Mouse (Mus musculus) hindbrain, embryonic 16.5 days (tissue): ENCODE measurements around the gene Klb. TPM values are rescaled to one million over a fixed set of nuclear protein-coding genes. Genes with fewer than 3 reads are reported as not detected.

Source experiments
- ATAC-seq: fragments of 200-750 bp; cut with Nextera tagmentation; 2 replicates; pipeline ENCODE4 v1.8.0; 2017; ENCODE audit warnings: moderate TSS enrichment, moderate library complexity
- H3K27ac ChIP-seq: fragments of 300-500 bp; sonication (generic); 2 replicates; pipeline ENCODE4 v1.5.1; 2014; ENCODE audit warnings: low read depth, mild to moderate bottlenecking, control low read depth, low read length, moderate library complexity
- H3K27me3 ChIP-seq: fragments of 300-500 bp; sonication (generic); replicated peaks from 2 replicates; pipeline ENCODE4 v1.6.1; 2014; ENCODE audit warnings: low read length; ENCODE audit not compliant: control insufficient read depth, insufficient read depth
- H3K36me3 ChIP-seq: fragments of 300-500 bp; sonication (generic); 2 replicates; pipeline ENCODE4 v1.6.1; 2014; ENCODE audit warnings: mild to moderate bottlenecking, low read length, moderate library complexity, mixed read lengths; ENCODE audit not compliant: control insufficient read depth, insufficient read depth
- H3K4me1 ChIP-seq: fragments of 300-500 bp; sonication (generic); 2 replicates; pipeline ENCODE4 v1.6.1; 2014; ENCODE audit warnings: low read depth, low read length; ENCODE audit not compliant: control insufficient read depth, insufficient read depth
- H3K4me2 ChIP-seq: fragments of 300-500 bp; sonication (generic); 2 replicates; pipeline ENCODE4 v1.6.1; 2014; ENCODE audit warnings: mild to moderate bottlenecking, low read length, control low read depth, moderate library complexity
- H3K4me3 ChIP-seq: fragments of 300-500 bp; sonication (generic); 2 replicates; pipeline ENCODE4 v1.5.1; 2014; ENCODE audit warnings: mild to moderate bottlenecking, low read length, control low read depth, moderate library complexity
- H3K9ac ChIP-seq: fragments of 300-500 bp; sonication (generic); 2 replicates; pipeline ENCODE4 v1.6.1; 2014; ENCODE audit warnings: low read depth, mild to moderate bottlenecking, control low read depth, low read length, moderate library complexity
- H3K9me3 ChIP-seq: fragments of 300-500 bp; sonication (generic); 2 replicates; pipeline ENCODE4 v1.6.1; 2014; ENCODE audit warnings: mild to moderate bottlenecking, low read length, moderate library complexity; ENCODE audit not compliant: control insufficient read depth
- WGBS: fragments of 180-500 bp; shearing (Covaris S2); extraction: QIAGEN DNeasy Blood & Tissue Kit; methylation state at CpG from one replicate; pipeline ENCODE4 v1.1.7; 2014; 5-methylcytosine and 5-hydroxymethylcytosine counted together
- polyA plus RNA-seq: library from polyadenylated mRNA; unstranded; fragments of >200 nt; fragmentation: Nextera tagmentation; extraction: Ambion mirVana; gene quantifications from 2 replicates; pipeline ENCODE4 v1.2.1, GENCODE M21; 2015

Klb gene
- polyA plus RNA-seq, 1 experiment from 2014 or later: 0.15 TPM

- WGBS: 90% methylated on average over 3 of the region's 3 CpGs
- ATAC-seq: no peak
- Histone ChIP-seq H3K9ac (no peak overlapping the region), H3K4me3 (no peak overlapping the region), H3K4me2 (no peak overlapping the region), H3K4me1 (no peaks in the 10 kb centered on the region), H3K27ac (no peak overlapping the region), H3K27me3 (no peaks in the 10 kb centered on the region), H3K9me3 (no peaks in the 10 kb centered on the region), H3K36me3 (no peaks in the 10 kb centered on the region)
Observed at GRCm38 (mm10) chr5:65354097-65354496, 6.0 kb downstream of the Klb start.

GRCm38 (mm10) chr5:65354985-65355384 is 6.9 kb downstream of the Klb start:
- Histone ChIP-seq H3K36me3 (no peaks in the 10 kb centered on the region), H3K4me2 (no peak overlapping the region), H3K27ac (no peak overlapping the region), H3K9me3 (no peaks in the 10 kb centered on the region), H3K9ac (no peak overlapping the region), H3K4me3 (no peak overlapping the region), H3K4me1 (no peaks in the 10 kb centered on the region), H3K27me3 (no peaks in the 10 kb centered on the region)
- ATAC-seq: no peak
- 72% methylated on average over 5 of the region's 5 CpGs for WGBS

GRCm38 (mm10) chr5:65356851-65357250 is 8.7 kb downstream of the Klb start:
- H3K36me3 ChIP-seq: no peaks in the 10 kb centered on the region
- H3K4me1 ChIP-seq: no peaks in the 10 kb centered on the region
- 83% methylated on average over 6 of the region's 6 CpGs for WGBS
- no peak for ATAC-seq
- no peak overlapping the region for H3K4me3 ChIP-seq
- no peak overlapping the region for H3K27ac ChIP-seq
- H3K9ac ChIP-seq: no peak overlapping the region
- no peak overlapping the region for H3K4me2 ChIP-seq
- no peaks in the 10 kb centered on the region for H3K27me3 ChIP-seq
- H3K9me3 ChIP-seq: no peaks in the 10 kb centered on the region

- no peak overlapping the region for H3K4me3 ChIP-seq
- H3K27ac ChIP-seq: no peak overlapping the region
- H3K4me2 ChIP-seq: no peak overlapping the region
- no peak for ATAC-seq
- H3K9ac ChIP-seq: no peak overlapping the region
- WGBS: 90% methylated on average over 3 of the region's 3 CpGs
- no peaks in the 10 kb centered on the region for H3K9me3 ChIP-seq
- H3K4me1 ChIP-seq: no peaks in the 10 kb centered on the region
- H3K27me3 ChIP-seq: no peaks in the 10 kb centered on the region
- H3K36me3 ChIP-seq: no peaks in the 10 kb centered on the region
Observed at GRCm38 (mm10) chr5:65357771-65358170, 9.7 kb downstream of the Klb start.

- H3K4me3 ChIP-seq: no peak overlapping the region
- H3K9ac ChIP-seq: no peak overlapping the region
- WGBS: 89% methylated on average over 11 of the region's 11 CpGs
- ATAC-seq: no peak
- no peaks in the 10 kb centered on the region for H3K36me3 ChIP-seq
- H3K27ac ChIP-seq: no peak overlapping the region
- H3K4me2 ChIP-seq: no peak overlapping the region
- no peaks in the 10 kb centered on the region for H3K4me1 ChIP-seq
- no peaks in the 10 kb centered on the region for H3K9me3 ChIP-seq
- H3K27me3 ChIP-seq: no peaks in the 10 kb centered on the region
Observed at GRCm38 (mm10) chr5:65367837-65368236, 19.7 kb downstream of the Klb start.

GRCm38 (mm10) chr5:65371551-65371950 is 23.4 kb downstream of the Klb start:
- Histone ChIP-seq H3K27ac (no peak overlapping the region), H3K9ac (no peak overlapping the region), H3K4me3 (no peak overlapping the region), H3K4me2 (no peak overlapping the region), H3K9me3 (no peaks in the 10 kb centered on the region), H3K27me3 (no peaks in the 10 kb centered on the region), H3K36me3 (no peaks in the 10 kb centered on the region), H3K4me1 (no peaks in the 10 kb centered on the region)
- WGBS: 93% methylated on average over 7 of the region's 7 CpGs
- ATAC-seq: no peak

GRCm38 (mm10) chr5:65374746-65375145 is 26.6 kb downstream of the Klb start:
- Histone ChIP-seq H3K4me3 (no peak overlapping the region), H3K27me3 (no peaks in the 10 kb centered on the region), H3K27ac (no peak overlapping the region), H3K4me1 (no peaks in the 10 kb centered on the region), H3K36me3 (no peaks in the 10 kb centered on the region), H3K9me3 (no peaks in the 10 kb centered on the region), H3K4me2 (no peak overlapping the region), H3K9ac (no peak overlapping the region)
- no peak for ATAC-seq
- 85% methylated on average over 7 of the region's 7 CpGs for WGBS

GRCm38 (mm10) chr5:65385704-65386103 is 37.6 kb downstream of the Klb start:
- Histone ChIP-seq H3K4me2 (no peak overlapping the region), H3K9me3 (no peaks in the 10 kb centered on the region), H3K4me1 (peaks cover 13% of the 10 kb centered on the region), H3K36me3 (peaks cover 21% of the 10 kb centered on the region), H3K4me3 (no peak overlapping the region), H3K27ac (no peak overlapping the region), H3K27me3 (no peaks in the 10 kb centered on the region), H3K9ac (no peak overlapping the region)
- ATAC-seq: no peak
- 71% methylated on average over 2 of the region's 2 CpGs for WGBS

GRCm38 (mm10) chr5:65387008-65387867 is 39.1 kb downstream of the Klb start:
- 88% methylated on average over 6 of the region's 6 CpGs for WGBS
- H3K4me2 ChIP-seq: no peak overlapping the region
- no peak overlapping the region for H3K4me3 ChIP-seq
- H3K9ac ChIP-seq: no peak overlapping the region
- no peak overlapping the region for H3K27ac ChIP-seq
- peaks cover 21% of the 10 kb centered on the region for H3K36me3 ChIP-seq
- H3K4me1 ChIP-seq: peaks cover 16% of the 10 kb centered on the region
- H3K9me3 ChIP-seq: no peaks in the 10 kb centered on the region
- ATAC-seq: no peak
- H3K27me3 ChIP-seq: no peaks in the 10 kb centered on the region
